Mouse (Mus musculus) c-Kit-positive CD71-negative TER-119-negative erythroid progenitor cells, embryonic 14.5 days (primary cell): ENCODE data around the gene Eps8l1.

ENCODE experiments used
- DNase-seq: peaks from one replicate; pipeline ENCODE4 v3.0.0-alpha.2; 2013; ENCODE audit warnings: low read depth

Eps8l1 gene

DNA sequence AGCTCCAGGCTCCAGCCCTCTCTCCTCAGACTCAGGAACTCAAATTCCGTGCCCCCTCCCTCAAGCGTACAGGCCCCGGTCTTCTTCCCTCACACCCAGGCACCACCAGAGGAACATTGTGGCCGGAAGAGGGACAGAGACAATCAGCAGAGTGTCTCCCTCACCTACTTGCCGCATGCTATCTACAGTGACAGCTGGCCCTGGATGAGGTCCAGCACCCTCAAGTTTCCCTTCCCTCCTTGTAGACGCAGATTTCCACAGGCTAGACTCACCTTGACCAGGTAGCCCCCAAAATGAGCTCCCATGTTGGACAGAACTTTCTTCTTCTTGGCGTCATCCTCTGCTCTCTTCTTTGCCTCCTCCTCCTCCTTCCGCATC is 48.3 kb downstream of the Eps8l1 start:
- DNase-seq, result no peak

DNA sequence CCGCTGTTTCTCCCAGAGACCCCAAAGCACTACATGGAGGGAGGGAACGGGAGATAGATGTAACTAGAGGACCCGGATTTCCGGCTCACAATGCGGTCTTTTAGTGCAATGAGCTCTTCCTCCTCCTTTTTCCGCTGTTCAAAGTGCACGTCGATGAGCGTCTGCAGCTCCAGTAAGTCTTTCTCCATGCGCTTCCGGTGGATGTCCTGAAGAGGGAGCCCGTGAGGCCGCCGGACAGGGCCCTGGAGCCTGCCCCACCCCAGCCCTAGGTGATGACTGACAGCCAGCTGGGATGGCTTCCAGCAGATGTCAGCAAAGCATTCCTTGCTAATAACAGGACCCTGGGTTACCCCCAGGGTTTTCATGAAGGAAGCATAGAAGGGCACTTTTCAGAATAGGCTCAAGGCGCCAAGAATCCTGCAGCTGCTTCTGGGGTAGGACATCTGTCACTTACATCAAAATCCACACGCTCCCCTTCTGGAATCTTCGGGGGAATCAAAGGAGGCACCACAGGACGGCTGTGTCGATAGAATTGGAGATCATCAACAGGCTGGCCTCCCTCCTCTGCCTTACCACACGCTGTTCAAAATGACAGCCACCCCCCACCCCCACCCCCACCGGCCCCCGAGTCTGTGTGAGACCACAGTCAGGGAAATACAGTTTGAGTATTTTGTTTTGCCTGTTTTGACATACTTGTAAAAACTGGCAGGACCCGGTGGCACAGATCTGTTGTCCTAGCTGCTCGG is 49.6 kb downstream of the Eps8l1 start:
- DNase-seq, result no peak

DNA sequence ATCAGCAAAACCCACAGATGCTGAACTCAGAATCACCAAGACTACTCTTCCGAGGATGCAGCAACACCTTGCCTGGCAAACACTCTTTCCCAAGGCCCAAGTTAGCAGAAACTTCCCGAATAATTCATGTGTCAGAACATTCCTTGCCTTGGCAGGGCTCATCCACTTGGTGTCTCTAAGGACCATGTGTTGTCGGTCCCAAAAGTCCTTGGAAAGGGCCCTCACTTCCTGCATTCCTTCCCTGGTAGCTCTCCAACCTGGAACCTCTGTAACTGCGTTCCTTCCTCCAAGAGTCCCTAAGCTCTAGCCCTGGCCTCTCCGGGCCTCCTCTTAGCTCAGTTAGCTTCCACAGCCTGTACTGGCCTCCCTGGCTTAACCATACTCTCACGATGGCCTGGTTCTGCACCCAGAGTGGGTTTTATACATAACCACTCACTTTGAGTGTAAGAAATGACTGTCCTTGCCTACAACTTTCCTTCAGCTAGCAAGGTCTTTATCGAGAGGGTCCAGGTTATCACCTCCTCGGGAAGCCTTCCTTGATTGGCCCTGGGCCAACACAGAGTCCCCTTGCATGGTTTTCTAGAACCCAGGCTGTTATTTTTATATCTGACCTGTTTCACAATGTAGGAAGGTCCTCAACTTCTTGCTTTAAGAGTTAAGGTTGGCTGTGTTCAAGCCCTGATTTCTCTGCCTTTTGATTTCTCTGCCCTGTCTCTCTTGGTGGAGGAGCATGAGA is 51.2 kb downstream of the Eps8l1 start:
- no peak for DNase-seq

DNA sequence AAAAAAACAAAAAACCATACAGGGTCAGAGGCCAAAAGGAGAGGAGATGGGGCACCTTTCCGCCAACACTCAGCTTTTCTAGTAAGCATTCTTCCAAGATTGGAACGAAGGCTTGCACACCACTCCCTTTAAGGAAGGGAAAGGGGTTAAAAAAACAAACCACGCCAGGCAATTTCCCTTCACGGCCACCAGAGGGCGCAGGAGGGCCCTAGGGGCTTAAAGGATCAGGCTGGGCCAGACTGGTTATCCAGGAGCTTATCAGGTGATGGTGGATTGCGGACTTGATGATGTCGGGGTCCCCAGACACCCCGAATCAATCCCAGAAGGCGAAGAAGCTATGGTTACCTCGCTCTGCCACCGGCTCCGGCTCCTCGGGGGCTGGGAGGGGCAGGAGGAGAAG is 52.8 kb downstream of the Eps8l1 start:
- DNase-seq, result no peak

DNA sequence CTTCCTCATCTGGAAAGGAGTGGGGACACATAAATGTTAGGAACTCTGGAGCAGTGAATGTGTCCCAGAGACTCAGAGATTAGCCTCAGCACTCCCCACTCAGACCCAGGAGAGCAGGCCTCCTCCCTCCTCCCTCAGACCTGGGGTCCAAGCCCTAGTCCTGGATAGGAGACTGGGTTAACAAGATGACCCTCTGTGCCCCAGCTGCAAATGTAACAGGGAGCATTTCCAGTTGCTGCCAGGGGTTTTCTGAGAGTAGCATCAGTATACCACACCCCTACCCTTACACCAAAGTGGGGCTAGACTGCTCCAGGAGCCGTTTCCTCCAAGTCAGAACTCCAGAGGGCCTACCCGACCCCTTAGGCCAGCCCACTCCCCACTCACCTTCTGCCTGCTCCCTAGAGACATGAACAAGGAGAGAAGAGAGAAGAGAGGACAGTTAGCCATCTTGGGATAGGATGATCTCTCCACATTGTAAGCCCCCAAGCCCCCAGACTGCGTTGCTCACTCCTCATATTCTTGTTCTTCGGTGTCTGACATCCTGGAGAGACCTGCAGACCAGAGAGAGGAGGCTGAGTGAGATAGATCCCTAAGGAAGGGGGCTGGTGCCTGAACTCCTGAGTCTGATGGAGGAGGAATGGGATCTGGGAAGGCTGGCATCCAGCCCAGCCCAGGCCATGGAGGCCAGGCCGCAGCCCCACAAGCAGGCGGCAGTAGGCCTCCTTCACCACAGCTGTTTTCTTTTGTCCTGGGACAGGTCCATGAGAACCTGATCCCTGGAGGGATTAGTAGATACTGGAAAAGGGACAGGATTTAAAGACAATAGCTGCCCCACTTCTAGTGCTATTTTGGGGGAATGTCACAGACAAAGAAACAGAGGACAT is 53.6 kb downstream of the Eps8l1 start:
- DNase-seq, result no peak

DNA sequence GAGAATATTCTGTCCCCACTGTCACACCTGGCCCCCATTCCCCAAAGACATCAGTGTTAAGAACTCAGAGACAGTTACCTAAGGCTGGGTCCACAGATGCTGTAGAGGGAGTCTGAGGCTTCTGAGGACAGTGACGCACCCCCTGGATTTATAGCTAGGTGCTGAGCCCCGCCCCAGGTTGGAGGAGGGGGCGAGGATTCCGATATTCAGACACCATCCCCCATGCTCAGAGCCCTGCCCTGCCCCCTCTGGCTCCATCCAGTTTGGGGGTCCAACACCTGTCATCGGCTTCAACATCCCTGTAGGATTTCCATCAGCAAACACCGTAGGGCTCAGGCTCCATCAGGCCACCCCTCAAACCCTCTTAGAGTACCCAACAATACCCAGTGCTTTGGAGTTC is 55.4 kb downstream of the Eps8l1 start:
- DNase-seq, result no peak

DNA sequence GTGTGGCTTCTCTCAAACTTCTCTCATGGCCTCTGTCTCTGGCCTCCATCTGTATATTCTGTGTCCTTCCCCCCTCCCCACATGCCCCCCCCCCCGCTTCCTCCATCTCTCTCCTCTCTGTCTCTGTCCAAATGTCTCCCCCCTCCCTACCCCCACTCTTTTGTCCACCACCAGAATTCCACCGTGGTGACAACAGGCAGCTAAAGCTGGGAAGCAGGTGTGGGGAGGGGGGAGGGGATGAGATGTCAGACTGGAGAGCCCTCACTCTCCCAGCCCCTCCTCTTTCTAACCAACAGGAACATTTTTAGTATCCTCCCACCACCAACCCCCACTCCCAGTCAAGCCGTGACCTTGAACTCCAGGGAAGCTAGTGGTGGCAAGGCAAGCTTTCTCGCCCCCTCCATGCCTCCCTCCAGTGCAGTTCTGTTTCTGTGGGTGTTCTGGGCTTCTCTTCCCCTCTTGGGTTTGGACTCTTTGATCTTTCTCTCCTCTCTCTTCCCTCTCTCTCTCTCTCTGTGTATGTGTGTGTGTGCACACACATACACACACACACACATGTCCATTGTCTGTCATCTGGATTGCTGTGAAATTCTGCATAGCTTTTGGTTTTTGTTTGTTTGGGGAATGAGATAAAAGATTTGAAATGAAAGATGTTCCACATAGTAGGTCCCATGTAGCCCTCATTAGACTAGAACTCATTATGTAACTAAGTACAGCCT is 56.0 kb downstream of the Eps8l1 start, which contains the start of gene Tnnt1:
Gene Tnnt1 (minus strand): TSS at position 51 of the 719 bp plus-strand sequence.
- no peak for DNase-seq

DNA sequence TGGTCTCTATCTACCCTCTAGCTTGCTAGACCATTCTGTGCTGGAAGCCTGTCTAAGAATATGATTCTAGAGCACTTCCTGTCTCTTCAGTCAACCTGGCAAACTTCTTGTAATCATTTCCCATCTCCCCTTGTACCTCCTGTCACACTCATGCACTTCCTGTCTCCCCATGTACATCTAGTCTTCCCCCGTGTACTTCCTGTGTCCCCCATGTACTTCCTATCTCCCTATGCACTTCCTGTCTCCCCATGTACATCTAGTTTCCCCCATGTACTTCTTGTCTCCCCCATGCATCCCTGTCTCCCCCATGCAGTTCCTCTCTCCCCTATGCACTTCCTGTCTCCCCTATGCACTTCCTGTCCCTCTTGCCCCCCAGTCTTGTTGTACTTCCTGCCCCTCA is 58.0 kb downstream of the Eps8l1 start:
- no peak for DNase-seq

DNA sequence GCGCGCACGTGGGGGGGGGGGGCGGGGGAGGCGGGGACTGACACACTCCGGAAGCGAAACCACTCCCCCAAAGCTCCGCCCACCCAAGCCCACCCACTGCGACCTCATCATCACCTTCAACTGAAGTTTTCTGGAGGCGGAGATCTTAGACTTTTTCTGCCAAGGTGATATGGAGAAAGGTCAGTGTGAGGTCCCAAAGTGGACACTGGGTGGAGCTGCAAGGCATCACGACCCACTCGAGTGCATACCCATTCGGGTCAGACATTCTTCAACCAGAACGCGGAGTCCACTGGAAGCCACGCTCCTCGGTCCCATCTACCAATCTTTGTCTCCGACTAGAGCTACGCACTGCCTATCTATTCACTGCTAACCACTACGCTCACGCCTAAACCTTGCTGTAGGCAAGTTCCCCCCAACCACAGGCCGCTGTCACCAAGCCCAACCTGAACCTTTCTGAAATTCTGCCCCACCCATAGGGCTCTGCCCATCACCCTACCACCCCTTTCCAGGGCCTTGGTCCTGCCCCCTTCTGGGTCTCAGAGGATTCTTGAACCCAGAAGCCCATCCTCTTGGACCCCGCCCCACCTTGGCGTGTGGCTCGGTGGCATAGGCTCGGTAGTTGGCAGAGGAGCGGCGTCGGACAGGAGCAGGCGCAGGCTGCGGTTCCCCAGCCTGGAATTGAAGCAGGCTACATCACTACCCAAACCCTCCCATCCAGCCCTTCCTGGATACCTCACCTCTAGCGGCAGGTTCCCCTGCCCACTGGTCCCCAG is 60.9 kb downstream of the Eps8l1 start:
- DNase-seq, result no peak

DNA sequence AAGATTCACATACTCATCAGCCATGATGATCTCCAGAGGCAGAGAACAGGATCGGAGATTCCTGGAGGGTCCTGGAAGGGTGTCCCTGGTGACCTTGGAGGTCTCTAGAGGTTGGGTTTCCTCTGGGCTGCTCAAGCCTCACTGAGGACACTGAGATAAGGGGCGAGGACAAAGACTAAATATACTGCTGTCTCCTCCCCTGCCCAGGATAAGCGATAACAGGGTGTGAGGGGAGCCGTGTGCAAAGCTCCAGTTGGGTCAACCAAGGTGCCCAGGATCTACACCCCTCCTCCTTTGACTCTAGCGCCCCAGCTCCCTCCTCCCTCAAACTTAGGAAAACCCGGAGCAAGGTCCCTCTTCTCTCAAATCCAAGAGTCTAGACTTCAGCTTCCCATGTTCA is 61.8 kb downstream of the Eps8l1 start:
- no peak for DNase-seq

DNA sequence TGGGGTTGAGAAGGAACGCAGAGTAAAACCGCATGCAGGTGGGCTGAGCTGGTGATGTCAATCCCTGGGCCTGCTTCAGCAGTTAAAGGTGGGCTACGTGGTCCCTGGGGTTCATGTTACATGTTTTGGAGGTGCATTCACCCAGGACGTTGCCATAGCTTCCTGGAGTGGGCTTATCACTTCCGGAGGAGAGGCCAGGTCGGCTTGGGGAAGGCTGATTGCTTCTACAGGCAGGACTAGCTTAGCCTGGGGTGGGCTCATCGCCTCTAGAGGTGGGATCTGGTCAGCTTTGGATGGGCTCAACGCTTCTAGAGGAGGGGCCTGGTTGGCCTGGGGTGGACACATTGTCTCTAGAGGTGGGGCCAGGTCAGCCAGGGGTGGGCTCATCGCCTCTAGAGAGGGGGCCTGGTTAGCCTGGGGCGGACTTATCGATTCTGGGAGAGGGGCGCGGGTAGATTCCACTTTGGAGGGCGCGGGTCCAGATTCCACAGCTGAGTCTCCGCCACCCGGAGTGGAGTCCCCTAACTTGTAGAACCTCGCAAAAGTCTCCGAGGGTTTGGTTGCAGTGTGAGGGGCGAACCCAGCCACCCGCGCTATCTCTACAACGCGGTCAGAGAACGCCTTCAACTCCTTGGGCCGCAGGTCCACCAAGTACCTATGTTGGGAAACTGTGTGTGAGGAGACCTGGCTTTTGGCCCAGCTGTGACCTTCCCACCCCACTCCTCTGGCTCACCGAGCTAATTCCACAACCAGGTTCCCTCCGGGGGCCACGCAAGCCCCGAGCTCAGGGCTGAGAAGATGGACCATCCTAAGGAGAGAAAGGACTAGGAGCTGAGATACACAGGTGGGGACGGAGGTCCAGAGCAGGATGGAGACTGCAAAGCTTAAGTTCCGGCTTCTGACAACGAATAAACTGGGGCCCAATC is 63.0 kb downstream of the Eps8l1 start:
- no peak for DNase-seq

DNA sequence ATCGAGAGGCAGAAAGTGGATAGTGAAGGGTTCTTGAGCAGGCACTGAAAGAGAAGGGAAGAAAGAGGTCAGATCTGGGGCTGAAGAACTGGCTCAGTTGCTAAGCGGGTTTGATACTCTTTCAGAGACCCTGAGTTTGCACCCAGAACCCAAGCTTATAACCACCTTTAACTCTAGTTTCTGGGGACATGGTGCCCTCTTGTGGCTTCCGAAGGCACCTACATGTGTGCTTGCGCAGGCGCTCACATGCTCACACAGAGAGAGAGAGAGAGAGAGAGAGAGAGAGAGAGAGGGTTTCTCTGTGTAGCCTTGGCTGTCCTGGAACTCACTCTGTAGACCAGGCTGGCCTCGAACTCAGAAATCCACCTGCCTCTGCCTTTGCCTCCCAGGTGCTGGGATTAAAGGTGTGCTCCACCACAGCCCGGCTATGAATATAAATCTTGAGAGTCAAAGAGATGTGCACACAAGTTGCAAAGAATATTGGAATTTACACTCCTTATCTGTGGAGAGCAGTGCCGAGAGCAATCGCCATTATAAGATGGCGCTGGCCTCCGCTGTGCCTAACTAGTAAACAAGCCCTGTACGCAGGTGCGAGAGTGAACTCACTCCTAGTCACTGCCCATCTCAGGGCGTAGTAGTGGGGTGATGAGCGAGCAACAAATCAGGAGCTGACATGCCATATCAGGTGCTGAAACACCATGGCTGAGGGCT is 63.9 kb downstream of the Eps8l1 start, which contains the start of gene Tnni3:
Gene Tnni3 (minus strand): TSS at position 18 of the 711 bp plus-strand sequence.
- DNase-seq, result peak; percentile 68

DNA sequence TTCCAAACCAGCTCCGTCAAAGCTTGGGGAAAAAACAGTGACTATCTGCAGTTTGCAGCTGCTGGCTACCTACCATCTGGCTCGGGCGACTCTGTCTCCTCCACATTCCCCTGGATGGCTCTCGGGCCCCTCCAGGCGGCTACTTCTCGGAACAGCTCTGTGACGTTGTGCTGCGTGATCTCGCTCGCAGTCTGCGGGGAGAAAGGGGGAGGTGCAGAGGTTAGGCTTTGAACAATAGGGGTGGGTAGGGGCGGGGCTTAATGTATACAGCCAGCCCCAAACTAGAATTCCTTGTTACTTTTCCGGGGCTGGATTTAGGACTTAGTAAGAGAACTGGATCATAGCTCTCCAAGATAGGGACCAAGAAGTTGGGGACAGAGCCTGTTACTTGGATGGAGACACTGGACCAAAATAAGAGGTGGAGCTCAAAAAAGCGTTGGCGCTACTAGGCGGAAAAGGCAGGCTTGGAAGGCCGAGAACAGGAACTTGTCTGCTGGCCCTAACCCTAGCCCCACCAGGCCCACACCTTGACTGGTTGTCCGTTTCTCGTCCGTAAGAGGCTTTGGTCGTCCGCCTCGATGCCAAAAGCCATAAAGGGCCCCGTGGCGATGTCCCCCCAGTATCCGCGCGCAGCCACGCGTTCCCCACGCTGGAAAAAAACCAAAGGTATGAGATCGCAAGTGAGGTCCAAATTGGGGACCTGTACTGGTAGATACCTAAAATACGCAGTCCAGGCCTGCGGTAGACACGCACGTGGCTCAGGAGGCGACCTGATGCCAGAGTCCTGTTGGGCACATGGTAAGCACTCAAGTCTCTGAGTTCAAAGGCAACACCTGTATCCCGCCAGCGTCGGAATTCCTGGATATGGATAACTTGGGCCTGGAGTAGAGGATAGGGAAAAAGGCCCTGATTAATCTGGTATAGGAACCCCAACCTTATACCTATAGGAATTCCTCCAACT is 66.1 kb downstream of the Eps8l1 start:
- peak; percentile 84 for DNase-seq

DNA sequence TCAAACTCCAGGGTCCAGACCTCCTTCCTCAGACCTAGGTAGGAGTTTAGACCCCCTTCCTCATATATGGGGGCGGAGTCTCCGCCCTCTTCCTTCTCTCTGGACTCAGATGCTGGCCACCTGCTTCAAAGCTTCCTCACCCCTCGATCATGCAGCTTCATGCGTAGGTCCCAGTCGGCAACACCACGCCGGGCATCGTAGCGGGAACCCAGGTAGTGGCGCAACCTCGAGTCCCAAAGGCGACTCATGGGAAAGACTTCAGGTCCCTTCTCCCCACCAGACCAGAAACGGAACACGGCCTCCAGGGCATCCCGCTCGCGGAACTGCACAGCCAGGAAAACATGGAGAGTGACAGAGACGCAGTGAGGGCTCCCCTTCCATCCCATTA is 66.8 kb downstream of the Eps8l1 start:
- DNase-seq, result no peak
